Mouse (Mus musculus): ENCODE measurements around the gene Cadm1. TPM values are rescaled to one million over a fixed set of nuclear protein-coding genes. Genes with fewer than 3 reads are reported as not detected.

Gene Cadm1
- polyA plus RNA-seq, 1 experiment: 6.0 TPM

- no peaks in the 10 kb centered on the region for H3K27me3 ChIP-seq (replicated peaks; ENCODE audit: control insufficient read depth, insufficient read depth, low read length)
- H3K36me3 ChIP-seq (ENCODE audit: control insufficient read depth, insufficient read depth, low read length): no peaks in the 10 kb centered on the region
- no peak for DNase-seq
- no peak overlapping the region for H3K4me3 ChIP-seq (ENCODE audit: insufficient read depth, low read depth, low read length)
- H3K4me1 ChIP-seq (ENCODE audit: control insufficient read depth, insufficient read depth, low read length): no peaks in the 10 kb centered on the region
- WGBS: 53% methylated on average over 3 of the region's 3 CpGs
- no peak overlapping the region for H3K27ac ChIP-seq (ENCODE audit: insufficient read depth, low read depth, low read length)
- TF ChIP-seq POLR2A (IDR thresholded peaks at IDR 0.05; ENCODE audit: low read depth, low read length) (no peak), CTCF (conservative IDR thresholded peaks at IDR 0.05; ENCODE audit: insufficient read depth, insufficient read length, low read depth, low read length) (no peak)
Observed at GRCm38 (mm10) chr9:47758320-47758719, 228.3 kb downstream of the Cadm1 start.

- Histone ChIP-seq H3K27me3 (replicated peaks; ENCODE audit: control insufficient read depth, insufficient read depth, low read length) (no peaks in the 10 kb centered on the region), H3K36me3 (ENCODE audit: control insufficient read depth, insufficient read depth, low read length) (no peaks in the 10 kb centered on the region), H3K4me1 (ENCODE audit: control insufficient read depth, insufficient read depth, low read length) (no peaks in the 10 kb centered on the region), H3K27ac (ENCODE audit: insufficient read depth, low read depth, low read length) (no peak overlapping the region), H3K4me3 (ENCODE audit: insufficient read depth, low read depth, low read length) (no peak overlapping the region)
- 67% methylated on average over 7 of the region's 7 CpGs for WGBS
- TF ChIP-seq POLR2A (IDR thresholded peaks at IDR 0.05; ENCODE audit: low read depth, low read length) (no peak), CTCF (conservative IDR thresholded peaks at IDR 0.05; ENCODE audit: insufficient read depth, insufficient read length, low read depth, low read length) (no peak)
- no peak for DNase-seq
Observed at GRCm38 (mm10) chr9:47759807-47760206, 229.8 kb downstream of the Cadm1 start.

GRCm38 (mm10) chr9:47761601-47762000 is 231.6 kb downstream of the Cadm1 start:
- no peak for TF ChIP-seq POLR2A (IDR thresholded peaks at IDR 0.05; ENCODE audit: low read depth, low read length)
- TF ChIP-seq CTCF (conservative IDR thresholded peaks at IDR 0.05; ENCODE audit: insufficient read depth, insufficient read length, low read depth, low read length): no peak
- H3K36me3 ChIP-seq (ENCODE audit: control insufficient read depth, insufficient read depth, low read length): no peaks in the 10 kb centered on the region
- no peak overlapping the region for H3K27ac ChIP-seq (ENCODE audit: insufficient read depth, low read depth, low read length)
- no peaks in the 10 kb centered on the region for H3K27me3 ChIP-seq (replicated peaks; ENCODE audit: control insufficient read depth, insufficient read depth, low read length)
- H3K4me1 ChIP-seq (ENCODE audit: control insufficient read depth, insufficient read depth, low read length): no peaks in the 10 kb centered on the region
- H3K4me3 ChIP-seq (ENCODE audit: insufficient read depth, low read depth, low read length): no peak overlapping the region
- WGBS: 70% methylated on average over 5 of the region's 5 CpGs
- no peak for DNase-seq

DNA sequence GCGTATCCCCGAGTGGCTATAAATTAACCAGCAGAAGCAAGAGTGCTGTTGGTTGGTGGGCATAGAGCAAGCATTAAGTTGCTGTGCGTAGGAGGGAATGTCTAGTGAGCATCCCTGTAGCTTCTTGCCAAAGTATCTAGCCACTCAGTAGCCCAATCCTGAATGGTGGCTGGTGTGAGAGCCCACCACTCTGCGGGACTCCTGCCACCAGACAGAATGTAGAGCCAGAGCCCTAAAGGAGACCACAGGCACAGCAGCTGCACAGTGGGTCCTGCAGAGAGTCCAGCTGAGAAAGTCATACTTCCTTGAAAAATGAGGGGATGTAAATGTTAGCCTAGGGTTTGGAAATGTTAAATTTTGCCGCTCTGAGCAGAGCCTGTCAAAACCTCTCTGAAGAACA is 232.9 kb downstream of the Cadm1 start:
- Histone ChIP-seq H3K36me3 (ENCODE audit: control insufficient read depth, insufficient read depth, low read length) (no peaks in the 10 kb centered on the region), H3K27me3 (replicated peaks; ENCODE audit: control insufficient read depth, insufficient read depth, low read length) (no peaks in the 10 kb centered on the region), H3K27ac (ENCODE audit: insufficient read depth, low read depth, low read length) (no peak overlapping the region), H3K4me1 (ENCODE audit: control insufficient read depth, insufficient read depth, low read length) (no peaks in the 10 kb centered on the region), H3K4me3 (ENCODE audit: insufficient read depth, low read depth, low read length) (no peak overlapping the region)
- DNase-seq: no peak
- TF ChIP-seq CTCF (conservative IDR thresholded peaks at IDR 0.05; ENCODE audit: insufficient read depth, insufficient read length, low read depth, low read length): no peak
- TF ChIP-seq POLR2A (IDR thresholded peaks at IDR 0.05; ENCODE audit: low read depth, low read length): no peak
- WGBS: 76% methylated on average over 5 of the region's 5 CpGs

DNA sequence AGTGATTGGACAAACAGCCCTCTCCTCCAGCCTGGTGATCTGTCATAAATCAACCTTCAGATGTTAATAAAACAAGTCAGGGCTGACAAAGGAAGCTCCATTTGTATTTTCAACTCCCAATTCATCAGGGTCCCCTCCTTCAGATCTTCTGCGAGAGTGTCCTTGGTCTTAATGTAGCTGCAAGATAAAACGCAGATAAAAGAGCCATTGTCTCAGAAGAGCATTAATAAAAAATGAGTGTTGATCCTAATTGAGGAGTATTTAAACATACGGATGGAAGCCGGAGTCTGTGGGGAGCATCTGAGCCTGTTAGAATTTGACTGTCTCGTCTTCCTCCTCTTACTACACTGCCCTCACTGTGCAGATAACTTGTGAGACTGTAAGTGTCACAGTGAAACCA is 234.9 kb downstream of the Cadm1 start:
- Histone ChIP-seq H3K27ac (ENCODE audit: insufficient read depth, low read depth, low read length) (no peak overlapping the region), H3K4me3 (ENCODE audit: insufficient read depth, low read depth, low read length) (no peak overlapping the region), H3K4me1 (ENCODE audit: control insufficient read depth, insufficient read depth, low read length) (no peaks in the 10 kb centered on the region), H3K27me3 (replicated peaks; ENCODE audit: control insufficient read depth, insufficient read depth, low read length) (no peaks in the 10 kb centered on the region), H3K36me3 (ENCODE audit: control insufficient read depth, insufficient read depth, low read length) (no peaks in the 10 kb centered on the region)
- TF ChIP-seq CTCF (conservative IDR thresholded peaks at IDR 0.05; ENCODE audit: insufficient read depth, insufficient read length, low read depth, low read length) (no peak), POLR2A (IDR thresholded peaks at IDR 0.05; ENCODE audit: low read depth, low read length) (no peak)
- WGBS: 63% methylated on average over 5 of the region's 5 CpGs
- no peak for DNase-seq

DNA sequence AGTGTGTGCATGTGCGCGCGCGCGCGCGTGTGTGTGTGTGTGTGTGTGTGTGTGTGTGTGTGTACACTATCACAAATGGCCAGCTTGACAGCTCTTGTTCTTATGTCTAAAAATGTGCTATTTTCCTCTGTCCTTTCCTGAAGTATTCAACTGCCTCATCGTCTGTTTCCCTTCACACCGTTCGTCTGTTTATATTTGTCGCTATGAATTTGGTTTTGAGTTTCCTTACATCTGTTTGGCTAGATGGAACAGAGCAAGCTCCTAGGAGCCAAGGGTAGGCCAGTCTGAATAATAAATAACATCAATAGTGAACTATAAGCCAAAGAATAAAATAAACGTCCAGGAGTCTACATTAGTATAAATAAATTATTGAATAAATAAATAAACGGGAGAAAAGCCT is 235.3 kb downstream of the Cadm1 start:
- no peaks in the 10 kb centered on the region for H3K4me1 ChIP-seq (ENCODE audit: control insufficient read depth, insufficient read depth, low read length)
- no peak for DNase-seq
- no peaks in the 10 kb centered on the region for H3K36me3 ChIP-seq (ENCODE audit: control insufficient read depth, insufficient read depth, low read length)
- no peak overlapping the region for H3K4me3 ChIP-seq (ENCODE audit: insufficient read depth, low read depth, low read length)
- TF ChIP-seq CTCF (conservative IDR thresholded peaks at IDR 0.05; ENCODE audit: insufficient read depth, insufficient read length, low read depth, low read length): no peak
- no peak for TF ChIP-seq POLR2A (IDR thresholded peaks at IDR 0.05; ENCODE audit: low read depth, low read length)
- WGBS: 81% methylated on average over 13 of the region's 13 CpGs
- H3K27me3 ChIP-seq (replicated peaks; ENCODE audit: control insufficient read depth, insufficient read depth, low read length): no peaks in the 10 kb centered on the region
- no peak overlapping the region for H3K27ac ChIP-seq (ENCODE audit: insufficient read depth, low read depth, low read length)

DNA sequence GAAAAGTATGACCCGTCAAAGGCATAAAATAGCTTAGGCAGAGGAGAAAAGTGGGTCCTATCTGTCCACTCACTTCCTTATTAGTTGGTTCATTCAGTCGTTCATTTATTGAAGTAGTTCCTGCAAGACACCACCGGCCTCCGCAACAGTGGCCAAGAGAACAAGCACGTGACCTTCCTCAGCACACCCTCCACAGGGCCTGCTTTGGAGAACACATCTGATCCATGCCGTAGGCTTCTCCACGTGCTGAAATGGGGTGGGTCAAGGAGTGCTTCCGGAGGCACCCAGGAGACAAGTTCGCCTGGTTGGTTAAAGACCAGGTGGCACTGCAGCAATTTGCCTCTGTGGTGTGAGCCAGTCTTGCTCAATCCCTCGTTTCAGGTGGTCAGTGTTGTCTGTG is 236.4 kb downstream of the Cadm1 start:
- WGBS: 72% methylated on average over 10 of the region's 10 CpGs

DNA sequence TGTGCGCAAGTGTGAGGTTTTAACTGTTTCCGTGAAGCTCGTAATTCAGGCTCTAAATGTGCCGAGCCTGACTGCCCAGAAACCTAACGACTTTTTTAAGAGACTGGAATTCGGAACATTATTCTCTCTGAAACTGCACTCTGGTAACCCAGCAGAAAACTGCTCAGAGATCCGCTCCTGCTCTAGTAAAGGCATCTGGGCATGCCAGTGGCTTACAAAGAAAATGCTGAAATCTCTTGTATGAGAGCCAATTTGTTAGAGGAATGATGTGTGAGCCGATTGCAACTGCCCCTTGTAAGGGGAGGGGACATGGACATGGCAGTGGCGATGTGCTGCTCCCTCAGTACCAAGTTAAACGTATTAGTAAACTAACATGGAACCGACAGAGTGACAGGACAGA is 240.9 kb downstream of the Cadm1 start:
- WGBS: 26% methylated on average over 11 of the region's 11 CpGs
- H3K36me3 ChIP-seq (ENCODE audit: control insufficient read depth, insufficient read depth, low read length): no peaks in the 10 kb centered on the region
- no peaks in the 10 kb centered on the region for H3K27me3 ChIP-seq (replicated peaks; ENCODE audit: control insufficient read depth, insufficient read depth, low read length)
- no peak overlapping the region for H3K4me3 ChIP-seq (ENCODE audit: insufficient read depth, low read depth, low read length)
- H3K27ac ChIP-seq (ENCODE audit: insufficient read depth, low read depth, low read length): no peak overlapping the region
- no peaks in the 10 kb centered on the region for H3K4me1 ChIP-seq (ENCODE audit: control insufficient read depth, insufficient read depth, low read length)
- DNase-seq: no peak
- TF ChIP-seq POLR2A (IDR thresholded peaks at IDR 0.05; ENCODE audit: low read depth, low read length) (no peak), CTCF (conservative IDR thresholded peaks at IDR 0.05; ENCODE audit: insufficient read depth, insufficient read length, low read depth, low read length) (no peak)

More for the DNA sequence above, 236.4 kb downstream of the Cadm1 start:
- Histone ChIP-seq H3K27ac (ENCODE audit: insufficient read depth, low read depth, low read length) (no peak overlapping the region), H3K36me3 (ENCODE audit: control insufficient read depth, insufficient read depth, low read length) (no peaks in the 10 kb centered on the region), H3K4me3 (ENCODE audit: insufficient read depth, low read depth, low read length) (no peak overlapping the region), H3K27me3 (replicated peaks; ENCODE audit: control insufficient read depth, insufficient read depth, low read length) (no peaks in the 10 kb centered on the region), H3K4me1 (ENCODE audit: control insufficient read depth, insufficient read depth, low read length) (no peaks in the 10 kb centered on the region)
- TF ChIP-seq CTCF (conservative IDR thresholded peaks at IDR 0.05; ENCODE audit: insufficient read depth, insufficient read length, low read depth, low read length): no peak
- no peak for DNase-seq

Data from kidney, adult 2 months (tissue).